In the genomic region with DNA sequence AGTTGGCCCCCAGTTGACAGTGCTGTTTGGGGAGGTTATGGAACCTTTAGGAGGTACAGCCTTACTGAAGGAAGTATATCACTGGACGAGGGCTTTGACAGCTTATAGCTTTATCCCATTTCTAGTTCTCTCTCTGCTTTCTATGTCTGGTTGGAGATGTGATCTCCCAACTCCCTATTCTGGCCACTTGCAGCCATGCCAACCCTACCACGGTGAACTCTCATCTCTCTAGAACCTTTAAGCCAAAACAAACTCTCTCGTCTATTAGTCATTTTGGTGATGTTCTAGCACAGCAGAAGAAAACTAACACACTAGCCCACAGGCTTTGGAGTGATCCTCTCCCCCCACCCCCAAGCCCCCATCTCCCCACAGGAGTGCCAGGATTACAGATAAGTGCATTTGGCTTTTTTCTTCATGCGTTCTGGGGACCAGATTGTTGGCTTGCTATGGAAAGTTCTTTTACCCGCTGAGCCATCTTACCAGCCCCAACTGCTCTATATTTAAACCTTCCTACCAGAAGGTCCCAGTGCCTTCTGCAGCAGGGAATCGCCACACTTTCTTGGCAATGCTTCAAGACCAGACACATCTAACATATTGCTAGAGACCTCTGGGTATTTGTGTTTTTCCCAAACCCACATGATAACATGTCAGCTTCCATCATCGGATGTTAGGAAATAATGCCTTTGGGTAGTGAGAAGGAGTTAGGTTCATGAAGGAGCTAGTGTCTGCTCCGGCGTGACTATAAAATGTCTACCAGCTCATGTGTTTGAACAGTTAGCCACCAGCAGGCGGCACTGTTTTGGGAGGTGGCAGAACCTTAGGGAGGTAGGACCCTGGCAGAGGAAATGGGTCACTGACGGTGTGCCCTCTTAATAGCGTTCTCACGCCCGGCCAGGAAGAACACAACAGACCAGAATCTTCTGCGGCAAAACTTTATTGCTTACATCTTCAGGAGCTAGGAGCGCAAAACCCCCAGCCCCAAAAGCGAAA, we compare ENCODE assay signal across 14 mouse cellular contexts.
"Had no signal": no experiment of that assay in that cellular context is flagged by ENCODE, and none has a peak within 500 bp of the region (broad histone marks: within the 10 kb centered on the region; RNA-seq: fewer than 3 reads in every experiment).

No protein-coding gene starts in this region.

- H3K4me3 ChIP-seq: kidney, embryonic 15.5 days; limb, embryonic 15.5 days; liver, embryonic 13.5 days; midbrain, embryonic 12.5 days; myocyte; neural tube, embryonic 15.5 days had no signal

- H3K9ac ChIP-seq: kidney, embryonic 15.5 days; limb, embryonic 15.5 days; liver, embryonic 13.5 days; midbrain, embryonic 12.5 days; neural tube, embryonic 15.5 days had no signal

- H3K4me2 ChIP-seq: kidney, embryonic 15.5 days; limb, embryonic 15.5 days; liver, embryonic 13.5 days; midbrain, embryonic 12.5 days; neural tube, embryonic 15.5 days had no signal

- H3K27me3 ChIP-seq: kidney, embryonic 15.5 days; limb, embryonic 15.5 days; liver, embryonic 13.5 days; neural tube, embryonic 15.5 days had no signal

- H3K27ac ChIP-seq: kidney, embryonic 15.5 days; limb, embryonic 15.5 days; liver, embryonic 13.5 days; midbrain, embryonic 12.5 days; neural tube, embryonic 15.5 days; stomach, postnatal 0 days had no signal

- H3K9me3 ChIP-seq: kidney, embryonic 15.5 days; limb, embryonic 15.5 days; liver, embryonic 13.5 days; midbrain, embryonic 12.5 days; neural tube, embryonic 15.5 days had no signal

- DNase-seq: kidney, adult 2 months; kidney, postnatal 14 days; layer of hippocampus, postnatal 36 days; liver, embryonic 13.5 days; lung, adult 18-20 months; right cerebral cortex, adult 18-20 months; right cerebral cortex, postnatal 25 days; thymus, postnatal 36 days had no signal

- H3K4me1 ChIP-seq: kidney, embryonic 15.5 days; limb, embryonic 15.5 days; liver, embryonic 13.5 days; midbrain, embryonic 12.5 days; neural tube, embryonic 15.5 days had no signal

- H3K36me3 ChIP-seq: kidney, embryonic 15.5 days; limb, embryonic 15.5 days; liver, embryonic 13.5 days; midbrain, embryonic 12.5 days; neural tube, embryonic 15.5 days had no signal
